Comparison of ENCODE assay signal across 12 mouse cellular contexts in the genomic region with DNA sequence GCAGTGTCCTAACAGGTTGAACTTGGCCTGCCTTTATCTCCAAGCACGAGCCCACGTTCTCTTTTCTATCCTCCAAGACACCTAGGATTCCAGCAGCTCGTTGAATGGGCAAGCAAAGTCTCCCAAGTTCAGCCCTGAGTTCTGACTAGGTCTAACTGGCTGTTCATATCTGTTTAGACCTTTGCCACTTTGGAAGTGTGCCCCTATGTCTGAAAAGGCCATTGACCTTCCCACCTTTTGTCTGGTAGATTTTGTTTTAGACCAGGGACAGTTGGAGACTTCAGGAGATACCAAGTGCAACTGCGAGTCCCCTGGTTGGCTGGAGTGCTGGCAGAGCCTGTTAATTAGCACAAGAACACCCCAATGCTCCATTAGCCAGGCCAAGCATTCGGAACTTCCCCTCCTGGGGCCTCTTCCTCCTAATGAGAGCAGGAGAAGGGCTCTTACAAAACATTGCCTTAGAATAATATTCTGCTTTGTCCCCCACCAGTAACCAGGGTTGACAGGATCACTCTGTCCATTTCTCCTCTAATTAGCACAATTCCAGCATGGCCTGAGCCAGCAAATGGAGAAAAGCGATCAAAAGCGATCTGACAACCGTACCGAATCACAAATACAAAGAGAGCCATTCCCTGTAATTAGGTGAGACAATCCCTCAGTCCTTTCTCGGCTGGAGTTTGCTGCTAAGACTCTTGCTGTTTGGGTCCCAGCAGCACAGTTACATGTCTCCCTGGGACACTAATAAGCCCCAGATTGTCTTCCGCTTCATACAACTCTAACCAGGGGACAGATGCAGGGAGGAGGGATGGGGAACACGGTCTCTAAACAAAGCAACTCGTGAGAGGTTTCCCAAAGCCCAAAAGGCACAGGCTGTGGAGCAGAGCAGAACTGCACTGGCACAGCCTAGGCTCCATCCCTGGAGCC. TPM values are rescaled to one million over a fixed set of nuclear protein-coding genes. Genes with fewer than 3 reads are reported as not detected.
DNase-seq lines count a peak whose midpoint lies in the region; ATAC-seq lines count a peak whose summit lies in the region.
"Had no signal": no experiment of that assay in that cellular context is flagged by ENCODE, and none has a peak within 500 bp of the region (broad histone marks: within the 10 kb centered on the region; RNA-seq: fewer than 3 reads in every experiment).

No protein-coding gene starts in this region.

- WGBS in hindbrain, embryonic 11.5 days: 43% methylated on average over 13 of the region's 13 CpGs
- 73% methylated on average over 13 of the region's 13 CpGs for WGBS in limb, embryonic 10.5 days

- peak; percentile 8 to 10 for DNase-seq in right cerebral cortex, postnatal 36 days (ENCODE audit: low spot score in 2 of 2)
- DNase-seq in right cerebral cortex, postnatal 4 days: no peak
- DNase-seq in hindbrain, embryonic 11.5 days (ENCODE audit: low spot score): peak; percentile 56
- no peak for DNase-seq in limb, embryonic 10.5 days (ENCODE audit: low spot score)
- DNase-seq in kidney, adult 18-20 months: no peak
- no peak for DNase-seq in urinary bladder, postnatal 25 days (ENCODE audit: low spot score)
- DNase-seq in kidney, postnatal 36 days: no peak
- DNase-seq: gastrocnemius, postnatal 14 days; kidney, adult 9 months had no signal

- no peaks in the 10 kb centered on the region for H3K4me1 ChIP-seq in hindbrain, embryonic 11.5 days (replicated peaks; ENCODE audit: control insufficient read depth, insufficient read depth, low read length)
- peaks cover 25% of the 10 kb centered on the region for H3K4me1 ChIP-seq in limb, embryonic 10.5 days
- H3K4me1 ChIP-seq: lung, embryonic 15.5 days had no signal

- H3K27ac ChIP-seq in hindbrain, embryonic 11.5 days (ENCODE audit: low read depth, low read length): peak overlapping the region; percentile 53; the same call in 1 of the 2 replicates
- peak overlapping the region; percentile 76 for H3K27ac ChIP-seq in limb, embryonic 10.5 days
- H3K27ac ChIP-seq: lung, embryonic 15.5 days had no signal

- ATAC-seq in hindbrain, embryonic 11.5 days (ENCODE audit: low FRiP score): peak; percentile 88
- ATAC-seq in megakaryocyte, adult 5-6 weeks (ENCODE audit: poor library complexity, severe bottlenecking): no peak

- no peak overlapping the region for H3K4me3 ChIP-seq in hindbrain, embryonic 11.5 days (ENCODE audit: low read depth, low read length)
- no peak overlapping the region for H3K4me3 ChIP-seq in limb, embryonic 10.5 days
- H3K4me3 ChIP-seq: lung, embryonic 15.5 days had no signal

- peaks cover 32% of the 10 kb centered on the region for H3K27me3 ChIP-seq in hindbrain, embryonic 11.5 days (ENCODE audit: control insufficient read depth, insufficient read depth, low read length)
- H3K27me3 ChIP-seq in limb, embryonic 10.5 days (ENCODE audit: low read depth, poor library complexity, severe bottlenecking): no peaks in the 10 kb centered on the region
- H3K27me3 ChIP-seq: lung, embryonic 15.5 days had no signal

- H3K36me3 ChIP-seq in hindbrain, embryonic 11.5 days (ENCODE audit: control insufficient read depth, insufficient read depth, low read length): no peaks in the 10 kb centered on the region
- peaks cover 30% of the 10 kb centered on the region for H3K36me3 ChIP-seq in limb, embryonic 10.5 days

- no peak overlapping the region for H3K9ac ChIP-seq in hindbrain, embryonic 11.5 days (ENCODE audit: low read depth, low read length)
- H3K9ac ChIP-seq: lung, embryonic 15.5 days had no signal

- H3K4me2 ChIP-seq in hindbrain, embryonic 11.5 days (replicated peaks; ENCODE audit: low read depth, low read length): no peak overlapping the region
- H3K4me2 ChIP-seq: lung, embryonic 15.5 days had no signal

- no peaks in the 10 kb centered on the region for H3K9me3 ChIP-seq in hindbrain, embryonic 11.5 days (ENCODE audit: control insufficient read depth, low read length)
- no peaks in the 10 kb centered on the region for H3K9me3 ChIP-seq in limb, embryonic 10.5 days (replicated peaks)
- H3K9me3 ChIP-seq: lung, embryonic 15.5 days had no signal

RNA-seq across cellular contexts. Expression of a gene that starts 37.4 kb away (rescaled TPM):
- 5.6 and 10.1 TPM in 2 replicates for polyA plus RNA-seq in hindbrain, embryonic 11.5 days (2014; fragmentation: Nextera tagmentation; extraction: Ambion mirVana)
- polyA plus RNA-seq in limb, embryonic 10.5 days (2016; fragmentation: Nextera tagmentation; extraction: Ambion mirVana): 0.33 TPM in 1 of 2 replicates, not detected in the other
- not detected in 2 replicates for total RNA-seq in megakaryocyte, adult 5-6 weeks (2015)
- not detected in 2 replicates for total RNA-seq in megakaryocyte, adult 5-6 weeks (2017)
- total RNA-seq: gastrocnemius, postnatal 14 days had no signal
- polyA plus RNA-seq: lung, embryonic 15.5 days; small intestine, adult 2 months had no signal

Comparison
In these comparisons a context has a peak if more than half of its experiments do, and no peak if none do; other contexts are left out.
1. DNase-seq: peak in right cerebral cortex, postnatal 36 days (2 of 2) and hindbrain, embryonic 11.5 days (single experiment); none in right cerebral cortex, postnatal 4 days (single experiment), limb, embryonic 10.5 days (single experiment), kidney, adult 18-20 months (single experiment), urinary bladder, postnatal 25 days (single experiment) and kidney, postnatal 36 days (0 of 2).